Mouse (Mus musculus): Measurements from ENCODE around the gene Lad1. TPM values are rescaled to one million over a fixed set of nuclear protein-coding genes. Genes with fewer than 3 reads are reported as not detected.

The Lad1 gene
- polyA plus RNA-seq, 1 experiment from 2014 or later, result 0.75 TPM

DNA sequence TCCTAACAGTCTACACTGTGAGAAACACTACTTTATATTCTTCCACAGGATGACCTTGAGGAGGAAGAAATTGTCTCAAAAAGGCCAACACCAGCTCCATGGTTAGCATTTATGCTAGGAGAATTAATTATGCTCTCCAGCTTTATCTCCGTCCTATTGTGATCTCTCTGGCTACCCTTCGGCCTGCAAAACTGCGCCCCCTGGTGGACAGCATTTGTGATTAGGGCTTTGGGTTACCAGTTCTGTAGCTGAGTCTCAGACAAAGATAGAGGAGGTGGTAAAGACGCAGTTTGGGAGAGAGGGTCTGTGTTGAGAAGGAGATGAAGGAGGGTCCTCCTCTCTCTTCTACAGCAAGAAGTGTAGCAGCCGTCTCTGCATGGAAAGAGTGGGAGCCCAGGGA is 28.6 kb upstream of the Lad1 start:
- no peak overlapping the region for H3K27ac ChIP-seq
- 0 out of 2 replicates have a peak, but pooled peaks cover 3% of the 10 kb centered on the region for H3K27me3 ChIP-seq (replicated peaks)
- no peak overlapping the region for H3K4me2 ChIP-seq (replicated peaks)
- 0 out of 2 replicates have a peak, but pooled peaks have one; percentile 8 for ATAC-seq (ENCODE audit: low FRiP score, low read depth)
- no peak overlapping the region for H3K4me3 ChIP-seq
- no peaks in the 10 kb centered on the region for H3K36me3 ChIP-seq
- peaks cover 13% of the 10 kb centered on the region for H3K4me1 ChIP-seq
- no peaks in the 10 kb centered on the region for H3K9me3 ChIP-seq
- WGBS, result 12% methylated on average over 5 of the region's 5 CpGs
- H3K9ac ChIP-seq, result no peak overlapping the region

DNA sequence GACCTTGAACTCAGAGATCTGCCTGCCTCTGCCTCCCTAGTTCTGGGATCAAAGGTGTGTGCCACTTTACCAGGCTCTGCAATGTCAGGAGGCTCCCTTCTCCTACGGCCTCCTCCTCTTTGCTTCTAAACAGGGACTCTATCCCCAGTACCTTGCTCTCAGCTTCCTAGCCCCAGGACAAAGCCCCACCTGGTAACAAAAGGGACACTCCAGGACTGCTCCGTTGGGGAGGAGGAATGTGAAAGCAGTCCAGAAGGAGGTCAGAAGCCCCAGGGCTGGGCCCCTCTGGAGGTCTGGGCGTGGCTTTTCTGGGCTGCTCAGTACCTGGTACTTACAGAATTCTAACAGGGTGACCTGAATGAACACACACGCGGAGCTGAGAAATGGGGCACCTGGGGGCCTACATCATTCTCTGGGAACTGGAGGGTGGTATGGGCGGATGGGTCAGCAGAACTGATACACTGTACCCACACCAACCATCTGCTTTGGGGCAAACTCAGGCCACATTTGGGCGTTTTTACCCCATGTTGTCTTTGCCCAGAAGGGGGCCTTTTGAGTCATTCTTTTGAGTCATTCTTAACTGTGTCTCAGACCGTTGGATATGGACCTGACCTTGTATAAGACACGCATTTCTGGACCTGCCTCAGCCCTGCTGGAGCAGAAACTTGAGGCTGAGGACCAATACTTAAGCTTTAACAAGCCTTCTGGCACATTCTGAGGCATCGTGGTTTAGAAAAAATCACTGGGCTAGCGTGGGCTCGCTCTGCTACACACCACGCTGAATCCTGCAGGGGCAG is 26.1 kb upstream of the Lad1 start:
- WGBS, result 67% methylated on average over 13 of the region's 13 CpGs
- H3K27ac ChIP-seq, result no peak overlapping the region
- H3K4me2 ChIP-seq (replicated peaks), result no peak overlapping the region
- H3K4me3 ChIP-seq, result no peak overlapping the region
- H3K9ac ChIP-seq, result no peak overlapping the region
- no peaks in the 10 kb centered on the region for H3K9me3 ChIP-seq
- no peak for ATAC-seq (ENCODE audit: low FRiP score, low read depth)
- H3K4me1 ChIP-seq, result peaks cover 13% of the 10 kb centered on the region
- no peaks in the 10 kb centered on the region for H3K36me3 ChIP-seq
- H3K27me3 ChIP-seq (replicated peaks), result 0 out of 2 replicates have a peak, but pooled peaks cover 3% of the 10 kb centered on the region

DNA sequence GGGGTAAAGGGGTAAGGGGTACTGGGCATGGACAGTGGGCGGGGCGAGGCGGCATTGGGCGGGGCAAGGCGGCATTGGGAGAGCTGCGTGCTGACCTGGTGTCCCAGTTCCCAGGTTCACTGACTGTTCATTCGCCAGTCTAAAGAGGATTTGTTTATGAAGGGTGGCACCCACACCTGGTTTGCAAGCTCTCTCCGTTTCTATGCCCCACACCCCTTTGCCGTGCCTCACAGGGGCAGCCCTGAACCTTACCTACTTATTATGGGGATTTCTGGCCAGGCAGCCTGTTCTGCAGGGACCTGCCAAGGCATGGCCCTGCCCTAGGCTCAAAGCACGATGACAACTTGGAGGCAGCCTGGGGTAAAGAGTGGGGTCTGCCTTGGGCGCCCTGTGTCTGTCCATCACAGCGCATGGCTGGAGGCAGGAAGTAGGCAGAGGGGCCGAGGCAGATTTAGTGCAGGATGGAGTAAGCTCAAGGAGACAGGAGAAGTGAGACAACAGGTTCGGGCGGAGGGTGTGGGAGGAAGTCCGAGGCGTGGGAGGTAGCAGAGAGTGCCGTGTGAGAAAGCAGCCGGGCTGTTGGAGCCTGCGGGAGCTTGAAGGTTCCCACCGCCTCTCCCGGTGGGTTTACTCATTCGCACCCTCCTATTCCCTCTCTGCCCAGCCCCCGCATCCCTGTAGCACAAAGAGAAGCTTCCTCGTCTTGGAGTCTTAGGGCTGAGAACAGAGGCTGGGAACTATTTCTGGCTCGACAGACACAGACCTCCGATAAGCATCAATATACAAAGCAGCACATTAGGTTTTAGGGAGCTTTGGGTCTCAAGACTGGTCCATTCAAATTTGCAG is 24.8 kb upstream of the Lad1 start:
- H3K9me3 ChIP-seq, result no peaks in the 10 kb centered on the region
- peaks cover 12% of the 10 kb centered on the region for H3K4me1 ChIP-seq
- H3K36me3 ChIP-seq, result no peaks in the 10 kb centered on the region
- 17% methylated on average over 27 of the region's 27 CpGs for WGBS
- H3K4me2 ChIP-seq (replicated peaks), result peak overlapping the region; percentile 46
- no peak overlapping the region for H3K27ac ChIP-seq
- ATAC-seq (ENCODE audit: low FRiP score, low read depth), result no peak
- H3K27me3 ChIP-seq (replicated peaks), result 0 out of 2 replicates have a peak, but pooled peaks cover 3% of the 10 kb centered on the region
- no peak overlapping the region for H3K4me3 ChIP-seq
- H3K9ac ChIP-seq, result peak overlapping the region; percentile 21; the same call in 1 of the 2 replicates

DNA sequence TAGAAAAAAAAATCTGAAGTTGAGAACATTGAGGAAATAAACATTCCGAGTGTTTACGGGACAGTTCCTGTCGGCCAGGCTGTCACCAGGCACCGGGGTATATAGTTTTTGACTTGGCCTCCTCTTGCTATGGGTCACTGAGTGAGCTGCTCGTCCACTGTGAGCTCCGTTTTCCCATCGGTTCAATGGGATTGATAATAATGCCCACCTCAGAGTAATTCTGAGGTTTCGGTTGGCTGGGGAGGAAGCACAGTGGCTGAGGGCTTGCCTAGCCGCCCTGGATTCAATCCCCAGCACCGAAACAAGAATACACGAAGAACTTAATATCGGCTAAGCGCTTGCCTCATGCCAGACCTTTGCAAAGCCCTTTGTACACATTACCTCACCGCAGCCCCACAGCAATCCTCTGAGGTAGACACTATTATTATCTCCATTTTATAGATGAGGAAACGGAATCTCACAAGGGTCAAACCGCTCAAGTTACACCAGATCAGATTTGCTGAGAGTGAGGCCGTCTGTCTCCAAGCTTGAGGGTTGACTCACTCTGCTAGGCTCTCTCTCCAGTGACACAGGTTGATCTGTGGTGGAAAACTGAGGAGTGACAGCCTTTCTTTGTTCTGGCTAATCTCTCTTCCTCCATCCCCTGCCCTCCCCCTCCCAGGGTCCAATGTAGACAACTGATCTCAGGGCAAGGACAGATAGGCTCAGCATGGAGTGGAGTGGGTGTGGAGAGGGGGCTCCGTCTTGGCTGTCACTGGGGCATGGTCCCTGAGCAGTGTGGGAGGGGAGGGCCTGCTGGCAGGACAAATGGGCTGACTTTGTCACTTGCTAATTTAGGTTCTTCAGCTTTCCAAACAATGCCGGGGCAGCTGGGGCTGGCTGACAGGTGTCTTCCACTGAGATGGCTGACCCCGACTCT is 23.9 kb upstream of the Lad1 start:
- WGBS, result 56% methylated on average over 20 of the region's 20 CpGs
- Histone ChIP-seq H3K4me1 (peaks cover 8% of the 10 kb centered on the region; the same call in 1 of the 2 replicates), H3K4me3 (no peak overlapping the region), H3K9ac (no peak overlapping the region), H3K27me3 (replicated peaks) (0 out of 2 replicates have a peak, but pooled peaks cover 3% of the 10 kb centered on the region), H3K27ac (no peak overlapping the region), H3K9me3 (no peaks in the 10 kb centered on the region), H3K4me2 (replicated peaks) (peak overlapping the region; percentile 46), H3K36me3 (no peaks in the 10 kb centered on the region)
- ATAC-seq (ENCODE audit: low FRiP score, low read depth), result no peak

DNA sequence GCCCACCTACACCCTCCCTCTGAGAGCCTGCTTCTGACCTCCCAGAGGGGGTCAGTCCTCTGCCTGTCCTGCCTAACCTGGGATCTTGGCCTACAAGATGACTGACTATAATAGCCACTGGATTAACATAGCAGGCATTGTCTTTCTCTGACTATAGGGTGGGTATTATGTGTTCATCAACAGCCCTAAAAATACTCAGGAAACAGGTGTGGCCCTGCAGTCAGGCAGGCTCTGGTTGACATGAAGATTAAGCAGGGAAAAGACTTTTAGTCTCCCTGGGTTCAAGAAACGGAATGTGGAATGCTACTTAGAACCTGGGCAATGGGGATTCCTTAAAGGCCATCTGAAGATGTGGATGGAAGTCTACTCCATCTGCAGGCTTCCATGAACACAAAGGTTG is 19.9 kb upstream of the Lad1 start:
- no peaks in the 10 kb centered on the region for H3K27me3 ChIP-seq (replicated peaks)
- WGBS, result 72% methylated on average over 1 of the region's 1 CpGs
- H3K4me2 ChIP-seq (replicated peaks), result no peak overlapping the region
- H3K9me3 ChIP-seq, result no peaks in the 10 kb centered on the region
- H3K36me3 ChIP-seq, result no peaks in the 10 kb centered on the region
- no peak overlapping the region for H3K9ac ChIP-seq
- ATAC-seq (ENCODE audit: low FRiP score, low read depth), result no peak
- H3K27ac ChIP-seq, result no peak overlapping the region
- no peak overlapping the region for H3K4me3 ChIP-seq
- H3K4me1 ChIP-seq, result peaks cover 14% of the 10 kb centered on the region

GRCm38 (mm10) chr1:135799109-135799627 is 19.2 kb upstream of the Lad1 start:
- WGBS, result 66% methylated on average over 8 of the region's 8 CpGs
- ATAC-seq (ENCODE audit: low FRiP score, low read depth), result no peak
- H3K27ac ChIP-seq, result no peak overlapping the region

DNA sequence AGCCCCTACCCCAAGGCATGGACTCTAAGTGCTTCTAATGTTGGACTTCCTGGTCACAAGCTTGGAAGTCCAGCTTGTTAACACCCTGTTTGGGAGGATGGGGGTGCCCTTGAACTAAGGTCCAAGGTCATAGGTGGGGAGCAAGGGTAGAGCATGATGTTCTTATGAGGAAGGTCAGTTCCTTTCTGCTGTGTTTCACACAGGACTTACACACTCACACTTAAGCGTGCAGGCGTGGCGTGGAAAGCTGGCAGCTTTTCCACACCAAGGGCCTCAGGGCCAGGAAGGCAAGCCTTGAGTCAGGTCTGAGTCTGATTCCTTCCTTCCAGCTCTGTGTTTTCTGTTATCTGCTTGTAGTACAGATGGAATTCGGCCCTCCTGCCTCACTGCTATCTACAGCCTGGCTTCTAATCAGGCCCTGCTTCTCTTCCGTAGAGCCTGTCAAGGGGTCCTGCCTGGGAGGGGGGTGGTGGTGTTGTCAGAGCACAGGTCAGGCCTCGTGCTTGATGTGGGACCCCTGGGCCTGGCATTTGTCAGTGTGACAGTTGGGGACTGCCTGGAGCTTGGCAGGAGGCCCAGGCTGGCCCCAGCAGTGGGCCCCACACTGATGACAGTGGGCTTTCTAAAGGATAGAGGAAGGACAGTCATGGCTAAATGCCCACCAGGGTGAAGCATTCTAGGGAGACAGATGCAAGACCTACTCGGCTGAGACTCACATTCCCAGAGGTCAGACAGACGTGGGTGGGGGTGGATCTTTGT is 18.0 kb upstream of the Lad1 start:
- Histone ChIP-seq H3K9ac (no peak overlapping the region), H3K9me3 (no peaks in the 10 kb centered on the region), H3K4me1 (peaks cover 9% of the 10 kb centered on the region), H3K27me3 (replicated peaks) (no peaks in the 10 kb centered on the region), H3K4me3 (no peak overlapping the region), H3K4me2 (replicated peaks) (no peak overlapping the region), H3K36me3 (no peaks in the 10 kb centered on the region), H3K27ac (no peak overlapping the region)
- 53% methylated on average over 8 of the region's 8 CpGs for WGBS
- peak; percentile 50 for ATAC-seq (ENCODE audit: low FRiP score, low read depth)

More at GRCm38 (mm10) chr1:135799109-135799627, 19.2 kb upstream of the Lad1 start:
- no peaks in the 10 kb centered on the region for H3K36me3 ChIP-seq
- H3K4me3 ChIP-seq, result no peak overlapping the region
- H3K4me1 ChIP-seq, result peaks cover 9% of the 10 kb centered on the region
- H3K27me3 ChIP-seq (replicated peaks), result no peaks in the 10 kb centered on the region
- H3K9ac ChIP-seq, result no peak overlapping the region
- no peak overlapping the region for H3K4me2 ChIP-seq (replicated peaks)
- no peaks in the 10 kb centered on the region for H3K9me3 ChIP-seq

GRCm38 (mm10) chr1:135807546-135807945 is 10.9 kb upstream of the Lad1 start:
- Histone ChIP-seq H3K36me3 (no peaks in the 10 kb centered on the region), H3K4me3 (no peak overlapping the region), H3K4me1 (no peaks in the 10 kb centered on the region), H3K27me3 (replicated peaks) (no peaks in the 10 kb centered on the region), H3K27ac (no peak overlapping the region), H3K9me3 (no peaks in the 10 kb centered on the region), H3K9ac (no peak overlapping the region), H3K4me2 (replicated peaks) (no peak overlapping the region)
- WGBS, result 29% methylated on average over 10 of the region's 10 CpGs
- no peak for ATAC-seq (ENCODE audit: low FRiP score, low read depth)

GRCm38 (mm10) chr1:135810180-135810579 is 8.2 kb upstream of the Lad1 start:
- Histone ChIP-seq H3K9me3 (no peaks in the 10 kb centered on the region), H3K4me1 (0 out of 2 replicates have a peak, but pooled peaks cover 2% of the 10 kb centered on the region), H3K4me3 (no peak overlapping the region), H3K27me3 (replicated peaks) (no peaks in the 10 kb centered on the region), H3K36me3 (no peaks in the 10 kb centered on the region), H3K4me2 (replicated peaks) (no peak overlapping the region), H3K27ac (no peak overlapping the region), H3K9ac (no peak overlapping the region)
- ATAC-seq (ENCODE audit: low FRiP score, low read depth), result no peak
- 38% methylated on average over 2 of the region's 2 CpGs for WGBS

DNA sequence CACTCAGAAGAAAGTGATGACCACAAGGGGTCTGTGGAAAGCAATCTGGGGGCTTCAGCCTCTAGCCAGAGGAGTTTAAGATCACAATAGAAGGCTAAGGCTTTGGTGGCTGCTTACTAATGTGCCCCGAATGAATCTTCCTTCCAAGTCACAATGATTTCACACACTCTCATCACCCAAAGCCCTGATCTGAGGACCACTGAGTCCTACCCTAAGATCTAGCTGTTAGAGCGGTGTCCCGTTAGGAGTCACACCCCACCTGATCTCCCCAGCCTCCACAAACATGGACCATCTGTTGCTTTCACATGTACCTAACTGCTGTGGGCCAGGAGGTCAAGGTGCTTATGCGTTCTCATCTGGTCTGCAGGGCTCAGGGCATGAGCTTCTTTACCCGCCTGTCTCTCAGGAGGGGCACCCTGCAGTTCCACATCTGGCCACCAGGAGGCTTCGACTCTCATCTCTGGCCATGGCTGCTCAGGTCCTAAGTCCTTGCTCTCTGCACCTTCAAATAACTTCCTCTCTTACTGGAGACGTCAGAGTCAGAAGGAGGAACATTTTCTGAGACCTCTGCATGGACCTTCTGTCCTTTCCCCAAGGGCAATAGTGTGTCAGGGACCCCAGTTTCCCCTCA is 7.3 kb upstream of the Lad1 start:
- 31% methylated on average over 7 of the region's 7 CpGs for WGBS
- no peak overlapping the region for H3K9ac ChIP-seq
- ATAC-seq (ENCODE audit: low FRiP score, low read depth), result no peak
- no peak overlapping the region for H3K4me3 ChIP-seq
- no peaks in the 10 kb centered on the region for H3K36me3 ChIP-seq
- no peak overlapping the region for H3K27ac ChIP-seq
- 0 out of 2 replicates have a peak, but pooled peaks cover 2% of the 10 kb centered on the region for H3K4me1 ChIP-seq
- H3K4me2 ChIP-seq (replicated peaks), result no peak overlapping the region
- no peaks in the 10 kb centered on the region; the same call in 1 of the 2 replicates for H3K27me3 ChIP-seq (replicated peaks)
- no peaks in the 10 kb centered on the region for H3K9me3 ChIP-seq

Measured in neural tube, embryonic 12.5 days (tissue).